Mouse (Mus musculus) intestine, postnatal 0 days (tissue): Measurements from ENCODE around the gene Ano9. TPM values are rescaled to one million over a fixed set of nuclear protein-coding genes. Genes with fewer than 3 reads are reported as not detected.
A peak's percentile ranks its signal among the peaks of the same experiment; 100 is the strongest.

Experiments used
- ATAC-seq: fragments of 200-750 bp; cut with Nextera tagmentation; 2 replicates; pipeline ENCODE4 v1.8.0; 2017; ENCODE audit warnings: mild to moderate bottlenecking, moderate TSS enrichment, moderate library complexity
- H3K27ac ChIP-seq: fragments of 300-500 bp; sonication (generic); 2 replicates; pipeline ENCODE4 v1.5.1; 2014; ENCODE audit warnings: mild to moderate bottlenecking, low read depth, low read length, moderate library complexity
- H3K27me3 ChIP-seq: fragments of 300-500 bp; sonication (generic); replicated peaks from 2 replicates; pipeline ENCODE4 v1.6.1; 2014; ENCODE audit warnings: low read length, mixed read lengths; ENCODE audit not compliant: control insufficient read depth, insufficient read depth
- H3K36me3 ChIP-seq: fragments of 300-500 bp; sonication (generic); 2 replicates; pipeline ENCODE4 v1.6.1; 2014; ENCODE audit warnings: mild to moderate bottlenecking, moderate library complexity; ENCODE audit not compliant: control insufficient read depth, insufficient read depth
- H3K4me1 ChIP-seq: fragments of 300-500 bp; sonication (generic); replicated peaks from 2 replicates; pipeline ENCODE4 v1.6.1; 2014; ENCODE audit warnings: antibody characterized with exemption, low read length, mixed read lengths; ENCODE audit not compliant: control insufficient read depth, insufficient read depth
- H3K4me2 ChIP-seq: fragments of 300-500 bp; sonication (generic); replicated peaks from 2 replicates; pipeline ENCODE4 v1.6.1; 2014; ENCODE audit warnings: low read depth, mild to moderate bottlenecking, moderate library complexity
- H3K4me3 ChIP-seq: fragments of 300-500 bp; sonication (generic); 2 replicates; pipeline ENCODE4 v1.5.1; 2014; ENCODE audit warnings: low read depth, low read length
- H3K9ac ChIP-seq: fragments of 300-500 bp; sonication (generic); 2 replicates; pipeline ENCODE4 v1.6.1; 2014; ENCODE audit warnings: mild to moderate bottlenecking, low read depth, low read length
- H3K9me3 ChIP-seq: fragments of 300-500 bp; sonication (generic); 2 replicates; pipeline ENCODE4 v1.6.1; 2016; ENCODE audit warnings: mixed run types; ENCODE audit not compliant: control insufficient read depth
- CTCF ChIP-seq: sonication (generic); IDR thresholded peaks from 2 replicates; pipeline ENCODE4 v1.5.1; 2016; ENCODE audit warnings: low read depth, mild to moderate bottlenecking, control low read depth, antibody characterized with exemption, moderate library complexity
- WGBS: fragments of 180-500 bp; shearing (Covaris S2); extraction: QIAGEN DNeasy Blood & Tissue Kit; methylation state at CpG from one replicate; pipeline ENCODE4 v1.1.7; 2014; 5-methylcytosine and 5-hydroxymethylcytosine counted together
- polyA plus RNA-seq: library from polyadenylated mRNA; unstranded; fragments of >200 nt; fragmentation: Nextera tagmentation; extraction: Ambion mirVana; gene quantifications from 2 replicates; pipeline ENCODE4 v1.2.1, GENCODE M21; 2015

The Ano9 gene
- polyA plus RNA-seq, 1 experiment from 2014 or later = 46.8 TPM

DNA sequence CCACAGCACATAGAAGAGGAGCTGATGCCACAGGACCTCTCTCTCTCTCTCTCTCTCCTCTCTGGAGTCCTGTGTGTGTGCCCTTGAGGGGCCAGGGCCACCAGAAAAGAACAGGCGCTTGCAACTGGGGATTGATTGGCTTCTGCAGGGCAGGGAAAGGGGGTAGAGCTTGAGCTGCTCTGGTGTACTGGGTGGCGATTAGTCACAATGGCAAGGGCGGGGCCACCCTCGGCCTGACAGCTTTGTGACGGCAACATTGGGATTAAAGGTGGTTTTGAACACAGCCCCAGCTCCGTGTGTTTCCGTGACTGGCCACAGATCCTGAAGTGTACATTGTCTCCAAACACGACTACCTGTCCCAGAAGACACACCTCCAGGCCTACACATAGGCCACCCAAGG lies 27.4 kb downstream of the Ano9 start:
- Histone ChIP-seq H3K27ac (peak overlapping the region; percentile 28; the same call in 1 of the 2 replicates), H3K4me2 (no peak overlapping the region), H3K9me3 (no peaks in the 10 kb centered on the region), H3K4me3 (no peak overlapping the region), H3K4me1 (no peaks in the 10 kb centered on the region), H3K27me3 (no peaks in the 10 kb centered on the region), H3K9ac (no peak overlapping the region), H3K36me3 (peaks cover 31% of the 10 kb centered on the region)
- 54% methylated on average over 8 of the region's 8 CpGs for WGBS
- ATAC-seq = peak; percentile 28
- no peak for TF ChIP-seq CTCF

- Histone ChIP-seq H3K9ac (no peak overlapping the region), H3K4me2 (no peak overlapping the region), H3K36me3 (peaks cover 40% of the 10 kb centered on the region), H3K4me1 (no peaks in the 10 kb centered on the region), H3K27ac (no peak overlapping the region), H3K27me3 (no peaks in the 10 kb centered on the region), H3K9me3 (no peaks in the 10 kb centered on the region), H3K4me3 (no peak overlapping the region)
- 25% methylated on average over 18 of the region's 18 CpGs for WGBS
- no peak for ATAC-seq
- no peak for TF ChIP-seq CTCF
Measured at GRCm38 (mm10) chr7:141088473-141088872, 29.1 kb downstream of the Ano9 start.

DNA sequence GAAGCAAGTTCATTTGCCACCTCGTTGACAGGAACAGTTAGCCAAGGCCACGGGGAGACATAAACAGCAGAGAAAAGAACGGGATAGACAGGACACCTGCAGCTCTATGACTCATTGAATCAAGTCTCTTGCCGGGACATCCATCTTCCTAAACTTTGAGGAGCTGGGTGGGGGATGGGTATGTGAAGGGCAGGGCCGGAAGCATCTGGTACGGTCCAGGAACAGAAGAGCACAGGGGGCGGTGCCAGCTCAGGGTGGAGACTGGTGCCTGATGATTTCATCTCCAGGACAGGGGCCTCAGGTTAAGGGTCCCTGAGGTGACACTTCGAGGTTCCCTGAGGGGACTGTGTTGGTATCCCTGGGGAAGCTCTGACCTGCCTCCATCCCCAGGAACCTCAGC lies 29.7 kb downstream of the Ano9 start:
- Histone ChIP-seq H3K27ac (no peak overlapping the region), H3K27me3 (no peaks in the 10 kb centered on the region), H3K9me3 (no peaks in the 10 kb centered on the region), H3K4me1 (no peaks in the 10 kb centered on the region), H3K4me3 (no peak overlapping the region), H3K9ac (no peak overlapping the region), H3K36me3 (peaks cover 43% of the 10 kb centered on the region), H3K4me2 (no peak overlapping the region)
- ATAC-seq = no peak
- no peak for TF ChIP-seq CTCF
- WGBS = 35% methylated on average over 8 of the region's 8 CpGs

DNA sequence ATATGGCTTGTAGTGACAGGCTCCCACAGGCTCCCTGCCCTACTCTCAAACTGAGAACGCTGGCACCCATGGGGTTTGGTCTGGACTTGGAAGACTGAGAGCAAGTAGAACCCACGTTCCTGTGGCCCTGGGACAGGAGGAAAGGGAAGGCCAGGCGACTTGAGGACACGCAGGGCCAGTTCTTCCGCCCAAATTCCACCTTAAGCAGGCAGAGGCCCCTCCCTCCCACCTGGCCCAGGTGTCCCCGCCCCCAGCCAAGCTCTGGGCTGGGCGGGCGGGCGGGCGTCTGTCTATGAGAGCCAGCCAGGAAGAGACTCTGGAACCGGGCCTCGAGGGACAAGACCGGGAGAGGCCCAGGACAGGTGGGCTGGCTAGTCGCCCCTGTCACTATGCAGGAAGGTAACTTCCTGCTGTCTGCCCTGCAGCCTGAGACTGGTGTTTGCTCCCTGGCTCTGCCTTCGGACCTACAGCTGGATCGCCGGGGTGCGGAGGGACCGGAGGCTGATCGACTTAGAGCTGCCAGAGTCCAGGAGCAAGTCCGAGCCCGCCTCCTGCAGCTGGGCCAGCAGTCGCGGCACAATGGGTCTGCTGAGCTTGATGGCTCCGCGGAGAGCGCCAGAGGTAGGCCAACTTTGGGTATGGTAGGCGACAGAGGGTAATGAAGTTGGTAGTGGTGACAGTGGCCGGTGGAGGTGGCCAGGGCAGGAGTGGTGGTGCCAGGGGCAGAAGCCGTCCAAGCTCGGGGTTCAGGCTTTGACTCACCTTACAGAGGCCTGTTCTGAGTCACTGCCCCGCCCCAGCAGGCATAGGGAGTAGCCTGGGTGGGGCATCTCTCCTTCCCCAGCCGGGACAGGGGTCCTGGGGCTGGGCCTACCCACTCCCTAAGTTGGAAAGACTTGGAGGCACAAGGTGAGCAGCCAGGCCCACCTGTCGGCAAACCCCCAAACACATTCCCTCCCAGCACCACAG lies 37.8 kb downstream of the Ano9 start:
- Histone ChIP-seq H3K4me2 (peak overlapping the region; percentile 68), H3K9ac (peak overlapping the region; percentile 68), H3K4me3 (peak overlapping the region; percentile 49), H3K27ac (peak overlapping the region; percentile 90), H3K36me3 (peaks cover 19% of the 10 kb centered on the region; the same call in 1 of the 2 replicates), H3K27me3 (no peaks in the 10 kb centered on the region), H3K4me1 (no peaks in the 10 kb centered on the region), H3K9me3 (no peaks in the 10 kb centered on the region)
- ATAC-seq = peak; percentile 91
- no peak for TF ChIP-seq CTCF
- WGBS = 18% methylated on average over 32 of the region's 34 CpGs

GRCm38 (mm10) chr7:141078876-141079275 lies 38.7 kb downstream of the Ano9 start:
- Histone ChIP-seq H3K9me3 (no peaks in the 10 kb centered on the region), H3K36me3 (peaks cover 13% of the 10 kb centered on the region; the same call in 1 of the 2 replicates), H3K4me1 (no peaks in the 10 kb centered on the region), H3K4me3 (no peak overlapping the region), H3K27ac (no peak overlapping the region), H3K4me2 (no peak overlapping the region), H3K9ac (no peak overlapping the region), H3K27me3 (no peaks in the 10 kb centered on the region)
- no peak for ATAC-seq
- TF ChIP-seq CTCF = no peak
- WGBS = 71% methylated on average over 4 of the region's 4 CpGs

- H3K9ac ChIP-seq = no peak within 1 kb of the TSS
- no peaks in the 10 kb centered on the region for H3K27me3 ChIP-seq
- H3K36me3 ChIP-seq = peaks cover 7% of the 10 kb centered on the region; the same call in 1 of the 2 replicates
- no peak for TF ChIP-seq CTCF
- H3K9me3 ChIP-seq = no peaks in the 10 kb centered on the region
- H3K27ac ChIP-seq = no peak within 1 kb of the TSS
- WGBS = 88% methylated on average over 15 of the region's 15 CpGs
- no peaks in the 10 kb centered on the region for H3K4me1 ChIP-seq
- H3K4me2 ChIP-seq = no peak within 1 kb of the TSS
- no peak for ATAC-seq
- H3K4me3 ChIP-seq = no peak within 1 kb of the TSS
Measured at GRCm38 (mm10) chr7:141077841-141078240, 39.8 kb downstream of the Ano9 start, which contains the start of gene Pkp3. Gene Pkp3, plus strand, starts transcription at chr7:141078218.
